Mouse (Mus musculus) cerebellum, adult 2 months (tissue): ENCODE data around the gene Robo4.

ENCODE experiments used
- CTCF ChIP-seq: fragments of 200-500 bp; IDR thresholded peaks from 2 replicates; pipeline ENCODE4 v1.5.1; 2011; ENCODE audit warnings: low read depth, mild to moderate bottlenecking, control low read depth, low read length, moderate library complexity, borderline replicate concordance; ENCODE audit not compliant: insufficient read depth
- POLR2A ChIP-seq: fragments of 200-500 bp; IDR thresholded peaks from 2 replicates; pipeline ENCODE4 v1.6.1; 2011; ENCODE audit warnings: low read length, control low read depth, borderline replicate concordance; ENCODE audit not compliant: insufficient read depth

DNA sequence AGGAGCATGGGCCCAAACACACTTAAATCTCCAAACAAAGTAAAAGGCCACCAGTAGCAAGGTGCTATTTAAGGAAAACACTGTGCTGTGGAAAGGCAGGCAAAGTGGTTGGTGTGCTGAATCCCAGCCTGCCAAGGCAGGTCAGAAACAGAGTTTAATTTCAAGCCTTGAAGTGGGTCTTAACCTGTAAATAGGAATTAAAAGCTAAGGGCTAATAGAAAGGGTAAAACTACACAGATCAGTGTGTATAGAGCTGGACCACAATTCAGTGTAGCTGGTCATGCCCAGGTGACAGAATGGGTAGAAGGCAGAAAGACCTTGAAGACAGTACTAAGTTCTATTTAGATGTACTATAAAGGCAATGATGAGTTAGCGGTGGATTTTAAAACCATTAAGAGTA lies 55.5 kb downstream of the Robo4 start:
- TF ChIP-seq CTCF (no peak), POLR2A (no peak)
